Mouse (Mus musculus) liver, embryonic 13.5 days (tissue): ENCODE measurements around the gene Aldh1b1. TPM values are rescaled to one million over a fixed set of nuclear protein-coding genes. Genes with fewer than 3 reads are reported as not detected.
A peak's percentile ranks its signal among the peaks of the same experiment; 100 is the strongest.

ENCODE experiments used
- ATAC-seq: fragments of 200-750 bp; cut with Nextera tagmentation; 2 replicates; pipeline ENCODE4 v1.8.0; 2017; ENCODE audit warnings: low read depth, mild to moderate bottlenecking, moderate number of reproducible peaks, moderate library complexity
- DNase-seq: peaks from one replicate; pipeline ENCODE4 v3.0.0; 2022
- H3K27ac ChIP-seq: fragments of 300-500 bp; sonication (generic); 2 replicates; pipeline ENCODE4 v1.5.1; 2015; ENCODE audit warnings: moderate library complexity, mild to moderate bottlenecking, inconsistent platforms
- H3K27me3 ChIP-seq: fragments of 300-500 bp; sonication (generic); 2 replicates; pipeline ENCODE4 v1.6.1; 2015; ENCODE audit warnings: mild to moderate bottlenecking, inconsistent platforms
- H3K36me3 ChIP-seq: fragments of 300-500 bp; sonication (generic); 2 replicates; pipeline ENCODE4 v1.6.1; 2015; ENCODE audit warnings: mild to moderate bottlenecking, inconsistent platforms
- H3K4me1 ChIP-seq: fragments of 300-500 bp; sonication (generic); replicated peaks from 2 replicates; pipeline ENCODE4 v1.6.1; 2015; ENCODE audit warnings: inconsistent platforms
- H3K4me2 ChIP-seq: fragments of 300-500 bp; sonication (generic); 2 replicates; pipeline ENCODE4 v1.6.1; 2015; ENCODE audit warnings: inconsistent platforms, mild to moderate bottlenecking, moderate library complexity
- H3K4me3 ChIP-seq: fragments of 300-500 bp; sonication (generic); replicated peaks from 2 replicates; pipeline ENCODE4 v1.5.1; 2015; ENCODE audit warnings: mild to moderate bottlenecking, inconsistent platforms
- H3K9ac ChIP-seq: fragments of 300-500 bp; sonication (generic); 2 replicates; pipeline ENCODE4 v1.6.1; 2015; ENCODE audit warnings: mild to moderate bottlenecking, inconsistent platforms
- H3K9me3 ChIP-seq: fragments of 300-500 bp; sonication (generic); replicated peaks from 2 replicates; pipeline ENCODE4 v1.6.1; 2016; ENCODE audit warnings: inconsistent platforms
- WGBS: fragments of 180-500 bp; shearing (Covaris S2); methylation state at CpG from one replicate; pipeline ENCODE4 v1.1.7; 2015; ENCODE audit not compliant: insufficient replicate concordance; 5-methylcytosine and 5-hydroxymethylcytosine counted together
- polyA plus RNA-seq: library from polyadenylated mRNA; unstranded; fragments of >200 nt; fragmentation: Nextera tagmentation; extraction: Ambion mirVana; gene quantifications from 2 replicates; pipeline ENCODE4 v1.2.1, GENCODE M21; 2015

Aldh1b1 gene
- polyA plus RNA-seq: 44.1 and 50.6 TPM in 2 replicates

DNA sequence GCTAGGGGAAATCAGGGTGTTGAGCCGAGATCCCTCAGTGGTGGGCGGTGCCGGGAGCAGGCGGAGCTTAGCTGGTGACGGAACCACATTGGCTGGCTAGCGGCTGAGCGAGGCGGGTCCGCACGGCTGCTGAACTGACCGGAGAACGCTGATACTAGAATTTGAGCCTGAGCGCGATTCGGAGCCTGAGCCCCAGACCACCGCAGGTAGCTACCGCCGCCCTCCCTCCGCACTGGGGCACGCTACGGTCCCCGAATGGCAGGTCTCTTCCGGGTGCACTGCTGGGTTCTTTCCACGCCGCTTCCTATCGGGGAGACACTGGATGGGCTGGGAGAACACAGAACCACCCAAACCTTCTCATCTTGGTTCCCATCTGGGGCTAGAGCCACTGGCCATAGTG lies at the start of gene Aldh1b1:
Gene Aldh1b1, plus strand, starts transcription at position 59 of the 400 bp plus-strand sequence.
- Histone ChIP-seq H3K36me3 (peaks cover 10% of the 10 kb centered on the region; the same call in 1 of the 2 replicates), H3K27me3 (peaks cover 18% of the 10 kb centered on the region), H3K9ac (peak within 1 kb of the TSS; percentile 53), H3K4me1 (peaks cover 18% of the 10 kb centered on the region), H3K27ac (peak within 1 kb of the TSS; percentile 53), H3K4me2 (peak within 1 kb of the TSS; percentile 66), H3K4me3 (peak within 1 kb of the TSS; percentile 55), H3K9me3 (no peaks in the 10 kb centered on the region)
- ATAC-seq (peak; percentile 65), DNase-seq (peak; percentile 52)
- under 1% methylated on average over 26 of the region's 26 CpGs for WGBS

GRCm38 (mm10) chr4:45749449-45749848 lies 49.4 kb upstream of the Aldh1b1 start:
- Histone ChIP-seq H3K9me3 (no peaks in the 10 kb centered on the region), H3K4me2 (no peak overlapping the region), H3K27ac (no peak overlapping the region), H3K4me1 (peaks cover 20% of the 10 kb centered on the region), H3K4me3 (no peak overlapping the region), H3K27me3 (no peaks in the 10 kb centered on the region), H3K36me3 (no peaks in the 10 kb centered on the region), H3K9ac (no peak overlapping the region)
- WGBS: 49% methylated on average over 10 of the region's 10 CpGs
- no peak for ATAC-seq
- DNase-seq: no peak

DNA sequence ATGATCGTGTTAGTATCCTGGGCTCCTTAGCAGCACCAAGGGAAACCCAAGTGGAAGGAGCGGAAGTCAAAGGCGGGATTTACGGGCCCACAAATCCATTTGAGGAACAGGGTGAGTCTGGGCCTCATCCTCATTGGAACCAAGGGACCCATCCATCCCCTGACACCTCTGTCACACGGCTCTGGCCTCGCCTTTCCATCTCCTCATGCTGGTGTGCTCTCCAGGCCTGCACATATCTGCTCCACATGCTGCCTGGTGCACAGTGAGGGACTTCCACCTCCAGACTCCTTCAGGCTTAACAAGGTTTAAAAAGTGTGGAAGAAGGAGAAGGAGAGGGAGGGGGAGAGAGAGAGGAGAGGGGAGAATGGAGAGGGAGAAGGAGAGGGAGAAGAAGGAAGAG lies 48.3 kb upstream of the Aldh1b1 start:
- H3K4me1 ChIP-seq: peaks cover 10% of the 10 kb centered on the region
- no peak overlapping the region for H3K4me3 ChIP-seq
- H3K4me2 ChIP-seq: no peak overlapping the region
- ATAC-seq: no peak
- H3K9me3 ChIP-seq: no peaks in the 10 kb centered on the region
- WGBS: 73% methylated on average over 6 of the region's 6 CpGs
- no peak overlapping the region for H3K27ac ChIP-seq
- no peak overlapping the region for H3K9ac ChIP-seq
- DNase-seq: no peak
- no peaks in the 10 kb centered on the region for H3K36me3 ChIP-seq
- peaks cover 6% of the 10 kb centered on the region; the same call in 1 of the 2 replicates for H3K27me3 ChIP-seq

- WGBS: 34% methylated on average over 6 of the region's 6 CpGs
- Histone ChIP-seq H3K36me3 (no peaks in the 10 kb centered on the region), H3K9ac (no peak overlapping the region), H3K4me2 (no peak overlapping the region), H3K4me1 (no peaks in the 10 kb centered on the region), H3K27ac (no peak overlapping the region), H3K27me3 (peaks cover 14% of the 10 kb centered on the region; the same call in 1 of the 2 replicates), H3K9me3 (no peaks in the 10 kb centered on the region), H3K4me3 (no peak overlapping the region)
- DNase-seq (no peak), ATAC-seq (no peak)
These were observed 45.5 kb upstream of the Aldh1b1 start for GRCm38 (mm10) chr4:45753211-45753809.

GRCm38 (mm10) chr4:45754171-45754570 lies 44.7 kb upstream of the Aldh1b1 start:
- Histone ChIP-seq H3K27me3 (peaks cover 17% of the 10 kb centered on the region; the same call in 1 of the 2 replicates), H3K27ac (no peak overlapping the region), H3K4me2 (no peak overlapping the region), H3K9me3 (no peaks in the 10 kb centered on the region), H3K4me1 (no peaks in the 10 kb centered on the region), H3K36me3 (no peaks in the 10 kb centered on the region), H3K9ac (no peak overlapping the region), H3K4me3 (no peak overlapping the region)
- WGBS: 72% methylated on average over 4 of the region's 4 CpGs
- DNase-seq (no peak), ATAC-seq (no peak)

- no peak for ATAC-seq
- DNase-seq: no peak
- peaks cover 19% of the 10 kb centered on the region; the same call in 1 of the 2 replicates for H3K27me3 ChIP-seq
- H3K9me3 ChIP-seq: no peaks in the 10 kb centered on the region
- H3K4me1 ChIP-seq: no peaks in the 10 kb centered on the region
- no peak overlapping the region for H3K4me3 ChIP-seq
- H3K9ac ChIP-seq: no peak overlapping the region
- H3K4me2 ChIP-seq: no peak overlapping the region
- H3K27ac ChIP-seq: no peak overlapping the region
- 71% methylated on average over 9 of the region's 9 CpGs for WGBS
- H3K36me3 ChIP-seq: no peaks in the 10 kb centered on the region
These were observed 43.7 kb upstream of the Aldh1b1 start for GRCm38 (mm10) chr4:45755097-45755496.

DNA sequence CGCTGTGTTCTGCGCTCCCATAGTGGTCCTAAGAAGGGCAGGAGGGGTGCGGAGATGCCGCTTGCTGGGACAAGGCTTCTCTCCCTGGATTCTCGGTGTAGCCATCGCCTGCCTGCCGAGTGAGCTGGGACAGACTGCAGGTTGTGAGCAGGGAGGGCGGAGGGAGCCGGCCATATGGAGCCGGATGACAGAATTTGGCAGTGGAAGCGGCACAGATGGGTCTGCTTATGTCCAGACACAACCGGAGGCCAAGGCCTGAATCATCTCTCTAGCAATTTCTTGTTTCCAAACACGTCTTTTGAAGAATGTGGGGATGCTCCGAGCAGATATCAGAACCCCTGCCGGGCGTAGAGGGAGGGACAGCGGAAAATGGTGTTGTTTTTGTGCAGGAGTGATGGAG lies 42.9 kb upstream of the Aldh1b1 start:
- Histone ChIP-seq H3K9ac (no peak overlapping the region), H3K27me3 (peaks cover 19% of the 10 kb centered on the region; the same call in 1 of the 2 replicates), H3K4me2 (no peak overlapping the region), H3K4me3 (no peak overlapping the region), H3K36me3 (no peaks in the 10 kb centered on the region), H3K9me3 (no peaks in the 10 kb centered on the region), H3K4me1 (no peaks in the 10 kb centered on the region), H3K27ac (no peak overlapping the region)
- 67% methylated on average over 17 of the region's 17 CpGs for WGBS
- ATAC-seq (no peak), DNase-seq (no peak)

- peaks cover 1% of the 10 kb centered on the region; the same call in 1 of the 2 replicates for H3K4me1 ChIP-seq
- H3K4me3 ChIP-seq: no peak overlapping the region
- no peak overlapping the region for H3K27ac ChIP-seq
- peaks cover 19% of the 10 kb centered on the region for H3K27me3 ChIP-seq
- DNase-seq (no peak), ATAC-seq (no peak)
- no peaks in the 10 kb centered on the region for H3K9me3 ChIP-seq
- H3K4me2 ChIP-seq: no peak overlapping the region
- 51% methylated on average over 5 of the region's 5 CpGs for WGBS
- H3K9ac ChIP-seq: no peak overlapping the region
- H3K36me3 ChIP-seq: no peaks in the 10 kb centered on the region
These were observed 40.9 kb upstream of the Aldh1b1 start for GRCm38 (mm10) chr4:45757941-45758340.

DNA sequence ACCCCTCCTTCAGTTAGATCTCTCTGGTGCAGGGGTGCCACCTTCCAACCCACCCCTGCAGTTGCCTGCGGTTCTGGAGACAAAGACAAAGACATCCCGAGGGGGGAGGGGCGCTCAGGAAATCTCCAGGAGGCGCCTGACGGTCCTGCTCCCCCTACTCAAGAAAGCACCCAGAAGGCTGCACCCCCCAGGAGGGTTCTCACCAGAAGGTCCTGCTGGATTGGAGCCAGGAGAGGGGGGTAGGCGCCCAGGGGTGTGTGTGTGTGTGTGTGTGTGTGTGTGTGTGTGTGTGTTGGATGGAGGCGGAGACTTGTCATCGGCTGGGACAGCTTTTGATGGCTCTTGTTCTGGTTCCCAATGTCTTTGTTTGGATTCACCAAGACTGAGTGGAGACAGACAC lies 39.4 kb upstream of the Aldh1b1 start:
- Histone ChIP-seq H3K4me1 (peaks cover 16% of the 10 kb centered on the region), H3K4me3 (no peak overlapping the region), H3K4me2 (no peak overlapping the region), H3K27ac (no peak overlapping the region), H3K36me3 (no peaks in the 10 kb centered on the region), H3K9ac (no peak overlapping the region), H3K9me3 (no peaks in the 10 kb centered on the region), H3K27me3 (peaks cover 34% of the 10 kb centered on the region)
- DNase-seq (no peak), ATAC-seq (no peak)
- WGBS: 44% methylated on average over 8 of the region's 8 CpGs

GRCm38 (mm10) chr4:45762600-45762999 lies 36.2 kb upstream of the Aldh1b1 start:
- peaks cover 45% of the 10 kb centered on the region for H3K4me1 ChIP-seq
- WGBS: 54% methylated on average over 4 of the region's 4 CpGs
- H3K27me3 ChIP-seq: peaks cover 52% of the 10 kb centered on the region
- H3K36me3 ChIP-seq: no peaks in the 10 kb centered on the region
- no peak overlapping the region for H3K9ac ChIP-seq
- DNase-seq (no peak), ATAC-seq (no peak)
- H3K9me3 ChIP-seq: no peaks in the 10 kb centered on the region
- H3K27ac ChIP-seq: no peak overlapping the region
- no peak overlapping the region for H3K4me3 ChIP-seq
- H3K4me2 ChIP-seq: no peak overlapping the region

GRCm38 (mm10) chr4:45763288-45764140 lies 35.3 kb upstream of the Aldh1b1 start:
- peaks cover 61% of the 10 kb centered on the region for H3K27me3 ChIP-seq
- peak overlapping the region; percentile 44 for H3K4me3 ChIP-seq
- DNase-seq (no peak), ATAC-seq (no peak)
- H3K9me3 ChIP-seq: no peaks in the 10 kb centered on the region
- peak overlapping the region; percentile 44; the same call in 1 of the 2 replicates for H3K9ac ChIP-seq
- WGBS: 15% methylated on average over 18 of the region's 18 CpGs
- no peaks in the 10 kb centered on the region for H3K36me3 ChIP-seq
- H3K27ac ChIP-seq: no peak overlapping the region
- peak overlapping the region; percentile 53 for H3K4me2 ChIP-seq
- peaks cover 54% of the 10 kb centered on the region for H3K4me1 ChIP-seq
